Mouse (Mus musculus): ENCODE measurements around the gene Prap1. TPM values are rescaled to one million over a fixed set of nuclear protein-coding genes. Genes with fewer than 3 reads are reported as not detected.

Gene Prap1
- total RNA-seq, 1 experiment from 2014 or later = not detected

DNA sequence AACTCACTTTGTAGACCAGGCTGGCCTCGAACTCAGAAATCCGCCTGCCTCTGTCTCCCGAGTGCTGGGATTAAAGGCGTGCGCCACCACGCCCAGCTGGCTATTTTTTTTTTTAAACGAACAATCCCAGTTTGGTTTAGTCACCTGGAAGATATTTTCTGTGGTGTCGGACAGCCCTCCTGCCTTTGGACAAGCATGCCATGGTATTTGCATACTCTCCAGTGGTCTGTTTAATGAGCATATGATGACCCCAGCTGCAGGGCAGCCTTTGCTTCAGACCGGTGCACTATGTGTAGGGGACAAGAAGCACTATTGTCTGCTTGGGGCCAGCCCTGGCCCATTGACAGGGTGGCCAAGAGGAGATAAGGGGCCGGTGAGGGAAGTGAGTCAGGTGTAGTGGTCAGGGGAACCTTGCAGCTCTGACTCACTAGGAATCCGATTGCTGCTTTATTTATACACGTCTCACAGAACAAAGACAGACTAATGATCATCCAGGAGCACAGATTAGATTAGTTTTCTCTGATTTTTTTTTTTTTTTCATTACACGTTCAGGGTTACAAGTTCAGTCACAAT lies 28.2 kb downstream of the Prap1 start:
- ATAC-seq (replicated peaks in 1 of 2; ENCODE audit: insufficient read depth in 1 of 2, low FRiP score in 2 of 2, low TSS enrichment in 1 of 2, low read depth in 1 of 2, poor library complexity in 2 of 2, severe bottlenecking in 2 of 2) = no peak

DNA sequence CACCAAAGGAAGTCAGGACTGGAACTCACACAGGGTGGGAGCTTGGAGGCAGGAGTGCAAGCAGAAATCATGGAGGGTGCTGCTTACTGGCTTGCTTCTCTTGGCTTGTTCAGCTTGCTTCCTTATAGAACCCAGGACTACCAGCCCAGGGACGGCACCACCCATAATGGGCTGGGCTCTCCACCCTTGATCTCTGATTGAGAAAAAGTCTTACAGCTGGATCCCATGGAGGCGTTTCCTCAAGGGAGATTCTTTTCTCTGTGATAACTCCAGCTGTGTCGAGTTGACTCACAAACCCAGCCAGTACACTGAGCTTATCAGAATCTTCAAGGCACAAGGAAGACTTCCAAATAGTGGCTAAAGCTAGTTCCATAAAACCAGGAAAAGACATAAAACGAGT lies 29.6 kb downstream of the Prap1 start:
- no peak for ATAC-seq (replicated peaks in 1 of 2; ENCODE audit: insufficient read depth in 1 of 2, low FRiP score in 2 of 2, low TSS enrichment in 1 of 2, low read depth in 1 of 2, poor library complexity in 2 of 2, severe bottlenecking in 2 of 2)

DNA sequence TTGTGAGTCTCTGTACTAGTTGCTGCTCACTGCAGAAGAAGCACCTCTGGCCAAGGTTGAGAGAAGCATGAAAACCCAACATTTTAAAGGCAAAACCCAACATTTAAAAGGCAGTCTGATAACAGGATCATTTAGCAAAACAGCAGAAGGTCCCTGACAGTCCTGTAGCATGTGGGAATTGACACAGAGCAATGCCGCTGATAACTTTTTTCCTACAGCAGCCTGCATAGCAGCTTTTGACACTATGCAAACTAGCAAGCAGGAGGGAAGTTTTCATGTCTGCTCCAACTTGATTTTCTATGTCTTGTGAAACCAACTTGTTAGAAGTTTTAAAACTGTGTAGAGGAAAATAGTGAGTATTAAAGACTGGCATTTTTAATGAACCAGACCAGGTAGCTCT lies 31.2 kb downstream of the Prap1 start:
- ATAC-seq (replicated peaks in 1 of 2; ENCODE audit: insufficient read depth in 1 of 2, low FRiP score in 2 of 2, low TSS enrichment in 1 of 2, low read depth in 1 of 2, poor library complexity in 2 of 2, severe bottlenecking in 2 of 2) = no peak

DNA sequence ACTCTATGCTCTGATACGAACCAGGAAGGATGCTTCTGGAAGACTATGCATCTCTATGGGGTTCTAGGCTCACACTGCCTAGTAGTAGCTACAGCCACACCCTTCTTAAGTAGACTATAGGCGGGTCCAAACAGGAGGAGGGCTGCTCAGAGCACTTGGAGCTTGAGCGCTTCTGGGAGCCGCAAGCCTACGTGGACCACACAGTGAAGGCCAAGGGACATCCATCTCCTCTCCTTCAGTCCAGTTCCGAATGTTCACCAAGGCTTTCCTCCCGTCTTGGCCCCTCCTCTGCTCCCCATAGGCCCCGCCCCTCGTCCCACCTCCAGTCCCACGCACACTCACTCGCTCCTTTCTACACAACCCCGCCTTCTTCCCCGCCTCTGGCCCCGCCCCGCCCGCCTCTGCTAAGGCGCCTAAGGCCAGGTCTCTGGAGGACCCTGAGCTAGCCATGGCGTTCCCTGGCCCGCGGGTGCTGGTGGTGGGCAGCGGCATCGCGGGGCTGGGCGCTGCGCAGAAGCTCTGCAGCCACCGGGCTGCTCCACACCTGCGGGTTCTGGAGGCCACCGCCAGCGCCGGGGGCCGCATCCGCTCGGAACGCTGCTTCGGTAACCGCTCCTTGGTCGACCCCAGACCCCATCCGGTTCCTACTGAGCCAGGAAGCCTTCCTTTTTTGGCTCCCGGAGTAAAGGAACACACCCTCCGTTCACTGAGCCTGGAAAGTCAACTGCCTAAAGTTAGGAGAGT lies 32.3 kb downstream of the Prap1 start:
- ATAC-seq (replicated peaks in 1 of 2; ENCODE audit: insufficient read depth in 1 of 2, low FRiP score in 2 of 2, low TSS enrichment in 1 of 2, low read depth in 1 of 2, poor library complexity in 2 of 2, severe bottlenecking in 2 of 2) = peak; percentile 95 to 96

DNA sequence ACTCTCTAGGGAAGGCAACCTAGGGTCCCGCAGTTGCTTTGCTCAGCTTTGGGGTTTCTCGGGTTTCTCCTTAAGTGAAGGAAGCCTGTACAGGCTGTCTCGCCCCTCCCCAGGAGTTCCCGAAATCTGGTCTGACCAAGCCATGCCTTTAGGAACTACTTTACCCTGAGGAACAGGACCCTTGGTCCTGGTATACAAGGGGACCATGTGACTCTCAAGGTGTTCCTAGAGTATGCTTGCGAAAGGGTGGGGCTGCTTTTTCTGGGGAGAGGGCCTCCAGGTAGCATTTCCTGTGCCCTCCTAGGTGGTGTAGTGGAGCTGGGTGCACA lies 32.8 kb downstream of the Prap1 start:
- ATAC-seq (replicated peaks in 1 of 2; ENCODE audit: insufficient read depth in 1 of 2, low FRiP score in 2 of 2, low TSS enrichment in 1 of 2, low read depth in 1 of 2, poor library complexity in 2 of 2, severe bottlenecking in 2 of 2) = no peak

DNA sequence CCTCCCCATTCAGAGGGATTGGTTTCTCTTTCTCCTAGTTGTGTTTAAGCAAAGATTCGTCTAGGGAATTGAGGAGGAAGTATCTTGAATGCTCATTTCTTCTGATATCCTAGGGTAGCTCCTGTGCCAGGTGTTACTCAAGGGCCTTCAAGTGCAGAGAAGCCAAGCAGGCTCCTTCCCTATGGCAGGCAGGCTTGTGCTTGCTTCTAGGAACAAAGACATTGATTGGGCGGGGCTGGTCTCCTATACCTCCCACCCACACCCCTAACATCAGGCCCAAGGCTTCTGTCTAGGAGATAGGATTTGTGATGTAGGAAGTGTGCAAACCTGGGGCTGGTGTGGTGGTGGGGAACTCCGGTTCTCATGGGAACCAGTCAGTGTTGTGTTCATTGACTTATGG lies 33.7 kb downstream of the Prap1 start:
- no peak for ATAC-seq (replicated peaks in 1 of 2; ENCODE audit: insufficient read depth in 1 of 2, low FRiP score in 2 of 2, low TSS enrichment in 1 of 2, low read depth in 1 of 2, poor library complexity in 2 of 2, severe bottlenecking in 2 of 2)

DNA sequence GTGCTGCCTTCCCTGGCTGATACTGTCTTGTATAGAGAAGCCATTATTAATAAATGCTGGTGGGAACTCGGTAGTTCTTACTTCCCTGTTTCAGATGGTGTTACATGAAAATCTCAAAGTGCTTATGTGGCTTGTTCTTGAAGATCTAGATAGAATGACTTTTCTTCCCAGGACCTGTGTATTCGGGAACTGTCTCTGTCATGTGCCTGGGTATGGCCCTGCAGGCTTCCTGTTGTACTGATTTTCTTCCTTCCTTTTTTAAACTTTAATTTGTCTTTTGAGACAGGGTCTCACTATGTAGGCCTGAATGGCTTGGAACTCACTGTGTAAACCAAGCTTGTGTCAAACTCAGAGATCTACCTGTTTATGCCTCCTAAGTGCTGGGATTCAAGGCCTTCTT lies 34.7 kb downstream of the Prap1 start:
- ATAC-seq (replicated peaks in 1 of 2; ENCODE audit: insufficient read depth in 1 of 2, low FRiP score in 2 of 2, low TSS enrichment in 1 of 2, low read depth in 1 of 2, poor library complexity in 2 of 2, severe bottlenecking in 2 of 2) = no peak

DNA sequence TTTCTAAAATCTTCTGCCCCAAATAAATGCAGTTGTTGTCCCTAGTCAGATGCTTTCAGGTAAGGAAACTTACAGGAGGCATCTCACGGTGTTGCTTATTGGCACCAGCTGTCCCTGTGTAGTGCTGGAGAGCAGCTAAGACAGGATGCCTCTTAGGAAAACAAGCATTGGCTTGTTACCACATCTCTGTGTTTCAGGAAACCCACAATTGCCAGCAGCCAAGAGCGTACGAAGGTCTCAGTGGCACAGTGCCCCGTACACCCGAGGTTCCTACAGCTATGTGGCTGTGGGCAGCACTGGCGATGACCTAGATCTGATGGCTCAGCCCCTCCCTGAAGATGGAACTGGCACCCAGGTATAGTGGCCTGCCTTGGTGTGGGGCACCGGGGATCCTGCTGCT lies 39.0 kb downstream of the Prap1 start:
- ATAC-seq (replicated peaks in 1 of 2; ENCODE audit: insufficient read depth in 1 of 2, low FRiP score in 2 of 2, low TSS enrichment in 1 of 2, low read depth in 1 of 2, poor library complexity in 2 of 2, severe bottlenecking in 2 of 2) = peak; percentile 71 to 72

DNA sequence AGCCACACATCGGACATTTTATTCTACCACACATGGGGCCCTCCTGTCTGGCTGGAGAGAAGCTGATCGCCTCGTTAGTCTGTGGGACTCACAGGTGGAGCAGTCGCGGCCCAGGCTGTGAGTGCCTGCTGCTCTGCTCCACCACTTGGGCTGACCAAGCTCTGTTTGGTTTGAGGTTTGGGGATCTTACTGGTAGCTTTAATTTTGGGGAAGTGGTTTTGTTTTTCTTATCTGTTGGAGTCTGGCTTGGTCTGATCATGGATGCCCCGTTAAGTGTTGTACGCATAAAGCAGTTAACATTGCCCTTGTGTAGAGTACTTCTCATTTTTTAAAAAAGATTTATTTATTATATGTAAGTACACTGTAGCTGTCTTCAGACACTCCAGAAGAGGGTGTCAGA lies 40.8 kb downstream of the Prap1 start:
- peak; percentile 67 to 74 for ATAC-seq (replicated peaks in 1 of 2; ENCODE audit: insufficient read depth in 1 of 2, low FRiP score in 2 of 2, low TSS enrichment in 1 of 2, low read depth in 1 of 2, poor library complexity in 2 of 2, severe bottlenecking in 2 of 2)

DNA sequence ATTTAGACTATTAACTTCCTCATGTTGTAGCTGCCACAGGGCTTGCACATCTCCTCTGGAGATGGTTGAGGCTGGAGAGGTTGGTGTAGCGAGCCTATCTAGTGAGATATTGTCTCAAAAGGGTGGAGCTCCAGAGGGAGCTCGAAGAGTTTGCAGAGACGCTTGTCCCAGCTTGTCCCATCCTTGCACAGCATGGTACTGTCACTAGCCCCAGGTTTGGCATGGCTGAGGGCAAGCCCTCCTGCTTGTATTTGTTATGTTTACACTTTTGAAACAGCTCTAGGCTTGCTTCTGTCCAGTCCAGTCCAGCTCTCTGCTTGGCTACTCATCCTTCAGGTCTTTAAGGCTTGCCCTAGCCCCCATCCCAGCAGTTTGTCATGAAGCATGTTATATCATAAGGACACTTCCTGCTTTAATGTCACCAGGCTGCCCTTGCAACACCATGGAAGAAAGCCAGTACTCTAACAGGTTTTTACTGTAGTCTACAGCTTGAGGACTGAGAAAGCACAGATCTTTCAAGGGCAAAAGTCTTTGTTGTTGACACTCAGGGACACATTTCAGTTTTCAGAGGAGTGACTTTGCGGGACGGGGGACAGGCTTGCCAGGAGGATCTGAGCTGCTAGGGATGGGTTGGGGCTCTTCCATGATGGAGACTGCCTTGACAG lies 42.0 kb downstream of the Prap1 start:
- ATAC-seq (replicated peaks in 1 of 2; ENCODE audit: insufficient read depth in 1 of 2, low FRiP score in 2 of 2, low TSS enrichment in 1 of 2, low read depth in 1 of 2, poor library complexity in 2 of 2, severe bottlenecking in 2 of 2) = no peak

DNA sequence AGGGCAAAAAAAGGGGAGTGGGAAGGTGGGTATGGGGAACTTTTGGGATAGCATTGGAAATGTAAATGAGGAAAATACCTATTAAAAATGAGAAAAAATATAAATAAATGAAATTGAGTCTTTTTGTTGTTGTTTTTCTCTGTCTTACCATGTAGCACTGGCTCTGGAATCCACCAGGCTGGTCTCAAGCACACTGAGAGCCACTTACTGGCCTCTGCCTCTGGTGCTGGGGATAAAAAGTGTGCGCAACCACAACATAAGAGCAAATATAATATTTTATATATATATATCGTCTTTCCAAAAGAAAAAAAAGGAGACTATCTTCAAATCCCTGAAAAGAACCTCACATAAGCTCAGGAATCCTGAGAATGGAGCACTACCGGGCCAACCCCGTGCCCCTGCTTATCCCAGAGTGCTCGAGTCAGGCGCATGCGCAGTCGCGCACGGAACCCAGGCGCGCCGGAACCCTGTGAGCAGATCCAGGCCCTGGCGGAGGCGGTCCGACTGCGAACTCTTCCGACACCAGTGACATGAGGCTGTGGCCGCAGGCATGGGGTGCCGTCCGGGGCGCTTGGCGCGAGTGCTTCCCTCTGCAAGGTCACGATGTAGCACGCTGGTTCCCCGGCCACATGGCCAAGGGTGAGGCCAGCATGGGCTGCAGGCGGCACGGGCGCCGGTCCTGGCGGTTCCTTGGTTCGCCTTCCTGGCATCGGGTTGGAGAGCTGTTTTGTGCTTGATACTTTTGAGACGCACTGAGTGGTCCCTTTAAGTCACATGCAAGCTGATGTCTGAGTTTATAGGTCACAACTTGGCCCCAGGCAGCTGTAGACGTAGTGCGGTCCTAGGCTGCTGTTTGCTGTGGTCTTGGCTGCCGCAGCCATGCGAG lies 44.2 kb downstream of the Prap1 start, which contains the start of gene Mtg1:
Mtg1 (plus strand) TSS at position 430 of the 886 bp plus-strand sequence.
- ATAC-seq (replicated peaks in 1 of 2; ENCODE audit: insufficient read depth in 1 of 2, low FRiP score in 2 of 2, low TSS enrichment in 1 of 2, low read depth in 1 of 2, poor library complexity in 2 of 2, severe bottlenecking in 2 of 2) = peak; percentile 69 to 80

DNA sequence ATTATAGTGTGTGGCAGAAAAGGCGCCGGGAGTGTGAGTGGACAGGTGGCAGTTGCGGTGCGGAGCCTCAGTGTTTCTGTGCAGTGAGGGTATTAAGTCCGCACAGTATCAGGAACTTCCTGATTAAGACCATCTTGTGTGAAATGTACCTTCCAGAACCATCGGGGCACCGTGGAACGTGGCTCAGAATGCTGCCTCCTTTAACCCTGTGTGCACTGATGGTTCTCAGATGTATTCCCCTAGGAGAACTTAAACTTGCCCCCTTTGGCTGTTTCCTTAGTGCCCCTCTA lies 44.8 kb downstream of the Prap1 start:
- ATAC-seq (replicated peaks in 1 of 2; ENCODE audit: insufficient read depth in 1 of 2, low FRiP score in 2 of 2, low TSS enrichment in 1 of 2, low read depth in 1 of 2, poor library complexity in 2 of 2, severe bottlenecking in 2 of 2) = no peak

DNA sequence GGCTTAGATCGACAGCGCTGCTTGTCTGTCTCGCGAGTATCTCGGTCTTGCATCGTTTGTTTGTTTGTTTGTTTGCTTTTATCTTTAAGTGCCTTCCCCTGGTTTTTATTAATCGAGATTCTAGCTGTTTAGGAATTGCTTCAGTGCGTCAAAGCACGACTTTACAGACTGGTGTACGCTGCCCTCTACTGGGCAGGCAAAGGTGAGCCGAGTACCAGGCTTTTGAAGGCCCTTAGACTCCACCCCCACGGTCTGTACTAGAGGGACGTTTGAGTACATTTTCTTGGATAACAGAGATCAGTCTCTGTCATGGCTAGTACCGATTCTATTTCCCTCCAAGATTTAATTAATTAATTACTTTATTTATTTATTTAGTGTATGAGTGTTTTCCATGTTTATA lies 48.2 kb downstream of the Prap1 start:
- ATAC-seq (replicated peaks in 1 of 2; ENCODE audit: insufficient read depth in 1 of 2, low FRiP score in 2 of 2, low TSS enrichment in 1 of 2, low read depth in 1 of 2, poor library complexity in 2 of 2, severe bottlenecking in 2 of 2) = peak; percentile 63 to 65

DNA sequence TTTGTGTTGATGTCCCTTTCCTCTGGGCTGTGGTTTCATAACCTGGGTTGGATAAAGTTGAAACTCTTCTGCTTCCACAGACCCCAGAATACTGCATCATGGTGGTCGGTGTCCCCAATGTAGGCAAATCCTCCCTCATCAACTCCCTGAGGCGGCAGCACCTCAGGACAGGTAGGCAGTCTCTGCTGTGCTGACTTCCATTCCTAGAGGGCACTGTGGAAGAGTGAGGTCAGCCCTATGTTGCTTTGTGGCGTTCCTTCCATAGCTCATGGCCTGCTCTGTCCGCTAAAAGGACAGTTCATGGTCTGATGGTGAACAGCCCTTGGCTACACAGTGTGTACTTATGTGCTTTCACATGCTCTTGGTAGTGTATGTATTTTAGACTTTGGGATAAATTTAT lies 51.4 kb downstream of the Prap1 start:
- no peak for ATAC-seq (replicated peaks in 1 of 2; ENCODE audit: insufficient read depth in 1 of 2, low FRiP score in 2 of 2, low TSS enrichment in 1 of 2, low read depth in 1 of 2, poor library complexity in 2 of 2, severe bottlenecking in 2 of 2)

Other genes with a start within 250 kb of the Prap1 start
- gene Kndc1, start 198.7 kb upstream of the Prap1 start, total RNA-seq (2017) = not detected in 2 replicates
- not detected in 2 replicates for gene Utf1, start 149.6 kb upstream of the Prap1 start, total RNA-seq (2017)
- gene 6430531B16Rik, start 114.6 kb upstream of the Prap1 start, total RNA-seq (2017) = 1.1 TPM in 1 of 2 replicates, not detected in the other
- 5.7 and 14.3 TPM in 2 replicates for gene Adam8, start 100.8 kb upstream of the Prap1 start, total RNA-seq (2017)
- gene Zfp511, start 57.0 kb upstream of the Prap1 start, total RNA-seq (2017) = 11.9 and 22.5 TPM in 2 replicates
- gene Tubgcp2, start 56.7 kb upstream of the Prap1 start, total RNA-seq (2017) = 38.0 and 43.5 TPM in 2 replicates
- gene Msx3, start 44.3 kb upstream of the Prap1 start, total RNA-seq (2017) = not detected in 2 replicates
- gene Caly, start 10.8 kb upstream of the Prap1 start, total RNA-seq (2017) = not detected in 2 replicates
- gene Fuom, start 9.0 kb downstream of the Prap1 start, total RNA-seq (2017) = 5.7 and 7.6 TPM in 2 replicates
- 11.2 and 14.3 TPM in 2 replicates for gene Paox, start 22.4 kb downstream of the Prap1 start, total RNA-seq (2017)
- gene Echs1, start 23.1 kb downstream of the Prap1 start, total RNA-seq (2017) = 65.3 and 85.7 TPM in 2 replicates
- gene Mtg1, start 44.2 kb downstream of the Prap1 start, total RNA-seq (2017) = 8.2 and 17.1 TPM in 2 replicates
- not detected in 2 replicates for gene Sprn, start 61.5 kb downstream of the Prap1 start, total RNA-seq (2017)
- gene Olfr522, start 71.4 kb downstream of the Prap1 start, total RNA-seq (2017) = not detected in 2 replicates
- gene Olfr523, start 79.8 kb downstream of the Prap1 start, total RNA-seq (2017) = not detected in 2 replicates
- not detected in 2 replicates for gene Olfr524, start 112.6 kb downstream of the Prap1 start, total RNA-seq (2017)
- gene Cd163l1, start 124.9 kb downstream of the Prap1 start, total RNA-seq (2017) = not detected in 2 replicates
- gene 5830411N06Rik, start 153.9 kb downstream of the Prap1 start, total RNA-seq (2017) = 0.50 TPM in 1 of 2 replicates, not detected in the other
- gene Olfr525, start 227.5 kb downstream of the Prap1 start, total RNA-seq (2017) = not detected in 2 replicates
- gene Olfr527, start 240.6 kb downstream of the Prap1 start, total RNA-seq (2017) = not detected in 2 replicates

All from hematopoietic stem cell, adult 5-6 weeks (primary cell).